Mouse (Mus musculus) lung, postnatal 10 days (tissue): ENCODE data around the gene Ankk1.

Experiments used
- DNase-seq: peaks from one replicate; pipeline ENCODE4 v3.0.0; 2021

The Ankk1 gene

DNA sequence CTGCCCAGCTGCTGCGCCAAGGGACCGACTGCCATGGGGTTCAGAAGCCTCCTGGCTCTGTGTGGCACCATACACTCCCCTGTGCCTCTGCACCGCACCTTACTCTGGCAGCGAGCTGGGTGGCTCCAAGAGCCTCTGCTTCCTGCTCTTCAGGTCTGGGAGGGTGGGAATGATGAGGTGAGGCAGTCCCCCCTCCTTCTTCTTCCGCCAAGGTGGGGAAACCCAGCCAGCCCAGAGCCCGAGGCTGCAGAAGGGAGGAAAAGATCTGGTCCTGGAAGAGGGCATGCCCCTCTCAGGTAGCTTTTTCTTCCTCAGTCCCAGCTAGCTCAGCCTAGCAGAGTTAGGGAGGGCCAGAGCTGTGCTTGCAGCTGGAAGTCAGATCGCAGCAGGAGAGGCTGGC lies at the start of gene Ankk1:
Gene Ankk1 (minus strand): TSS at position 101 of the 400 bp plus-strand sequence.
- no peak for DNase-seq

DNA sequence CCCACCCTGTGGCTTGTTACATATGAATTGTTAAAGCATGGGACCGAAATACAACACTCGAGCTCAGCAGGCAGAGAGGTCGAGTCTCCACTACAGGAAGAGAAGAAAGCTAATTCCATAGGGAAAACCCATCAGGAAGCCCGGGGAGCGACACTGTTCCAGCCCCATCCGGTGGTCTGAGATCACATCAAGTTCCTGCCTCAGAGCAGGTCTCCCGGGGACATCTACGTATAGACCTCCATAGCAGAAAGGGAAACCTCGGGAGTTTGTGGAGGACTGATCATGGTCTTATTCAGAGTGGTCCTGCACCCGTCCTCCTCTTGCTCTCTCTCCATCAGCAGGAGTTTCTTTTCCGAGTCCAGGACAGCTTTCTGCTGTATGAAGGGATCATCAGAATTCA lies 45.3 kb upstream of the Ankk1 start:
- no peak for DNase-seq

DNA sequence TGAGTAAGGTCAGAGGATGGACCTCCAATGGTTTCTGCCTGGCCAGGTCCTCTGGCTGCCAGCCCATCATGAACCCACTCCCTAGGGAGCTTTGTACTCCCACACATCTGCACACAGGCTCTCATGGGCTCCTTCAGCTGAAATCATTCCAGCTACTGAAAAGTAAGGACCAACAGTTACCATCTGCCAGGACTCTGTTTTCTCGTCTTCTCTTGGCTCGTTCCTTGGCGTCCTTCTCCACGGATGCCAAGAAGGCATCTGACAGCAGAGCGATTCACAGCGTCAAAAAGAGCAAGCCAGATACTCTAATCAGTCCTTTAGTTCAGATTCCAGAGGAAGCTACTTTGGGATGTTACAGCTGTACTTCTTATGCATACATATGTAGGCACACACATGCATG lies 44.1 kb upstream of the Ankk1 start:
- peak; percentile 6 for DNase-seq

DNA sequence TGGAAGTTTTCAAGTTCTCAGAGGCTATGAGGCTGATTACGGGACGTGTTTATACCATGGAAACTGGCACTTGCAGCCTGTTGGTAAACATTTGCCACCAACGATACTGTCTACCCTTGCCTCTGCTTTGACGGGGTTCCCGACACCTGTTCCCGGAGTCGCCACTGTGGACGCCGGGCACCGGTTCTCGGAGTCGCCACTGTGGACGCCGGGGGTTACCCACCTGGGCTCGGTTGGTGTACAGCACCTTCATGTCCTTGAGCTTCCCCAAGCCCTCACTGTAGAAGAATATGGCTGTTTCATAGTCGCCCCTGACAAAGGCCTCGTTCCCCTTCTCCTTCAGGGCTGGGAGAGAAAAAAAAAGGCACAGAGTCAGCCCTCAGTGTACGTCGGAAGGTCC lies 43.2 kb upstream of the Ankk1 start:
- no peak for DNase-seq

DNA sequence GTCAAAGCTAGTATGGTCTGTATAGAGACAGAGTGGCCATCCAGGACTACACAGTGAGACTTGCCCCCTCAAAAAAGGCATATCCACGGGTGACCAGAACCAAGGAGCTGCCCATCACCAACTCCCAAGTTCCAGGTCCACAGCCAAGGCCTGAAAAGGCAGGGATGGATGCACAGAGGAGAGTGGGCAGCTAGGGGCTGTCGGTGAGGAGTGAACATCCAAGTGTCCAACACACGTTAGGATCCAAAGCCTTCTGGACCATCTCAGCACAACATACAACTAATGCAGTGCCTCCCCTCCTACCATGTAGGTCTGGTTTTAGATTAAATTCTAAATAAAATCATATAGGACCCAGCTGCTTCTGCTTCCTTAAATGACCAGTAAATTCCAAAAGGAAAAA lies 29.3 kb upstream of the Ankk1 start:
- no peak for DNase-seq

DNA sequence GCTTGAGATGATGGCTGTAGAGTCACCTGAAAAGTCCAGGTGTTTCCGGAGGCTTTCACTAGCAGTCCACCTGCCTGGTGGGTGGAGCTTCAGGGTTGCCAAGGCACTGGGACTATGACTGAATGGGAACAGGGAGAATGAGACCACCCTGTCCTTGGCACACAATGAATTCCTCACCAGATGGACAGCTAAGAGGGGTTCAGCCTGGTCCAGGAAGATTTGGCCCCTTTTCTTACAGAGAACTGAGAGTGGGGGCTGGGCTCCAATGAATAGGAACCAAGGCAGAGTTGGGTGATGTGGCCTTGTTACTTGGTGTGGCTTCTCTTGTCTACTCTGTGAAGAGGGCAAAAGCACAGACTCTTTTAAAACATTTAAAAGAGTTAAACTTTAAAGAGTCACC lies 25.6 kb upstream of the Ankk1 start:
- no peak for DNase-seq

DNA sequence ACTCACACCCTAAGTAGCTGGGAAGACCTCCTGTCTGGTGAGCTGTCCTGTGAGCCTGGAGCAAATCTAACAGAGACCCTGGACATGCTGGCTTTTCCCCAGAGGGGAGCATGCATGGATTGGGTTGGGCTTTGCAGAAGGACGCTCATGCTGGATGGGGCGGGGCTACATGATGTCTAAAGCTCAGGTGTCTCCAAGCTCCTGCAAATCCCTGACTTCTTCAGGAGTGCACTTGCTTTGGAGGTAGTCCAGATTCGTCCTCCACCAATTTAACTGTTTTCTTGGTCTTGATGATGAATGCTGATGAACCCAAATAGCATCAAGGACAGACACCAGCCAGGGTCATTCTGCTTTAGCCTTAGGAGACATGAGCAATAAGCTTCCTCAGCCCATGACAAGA lies 23.7 kb upstream of the Ankk1 start:
- DNase-seq = no peak

DNA sequence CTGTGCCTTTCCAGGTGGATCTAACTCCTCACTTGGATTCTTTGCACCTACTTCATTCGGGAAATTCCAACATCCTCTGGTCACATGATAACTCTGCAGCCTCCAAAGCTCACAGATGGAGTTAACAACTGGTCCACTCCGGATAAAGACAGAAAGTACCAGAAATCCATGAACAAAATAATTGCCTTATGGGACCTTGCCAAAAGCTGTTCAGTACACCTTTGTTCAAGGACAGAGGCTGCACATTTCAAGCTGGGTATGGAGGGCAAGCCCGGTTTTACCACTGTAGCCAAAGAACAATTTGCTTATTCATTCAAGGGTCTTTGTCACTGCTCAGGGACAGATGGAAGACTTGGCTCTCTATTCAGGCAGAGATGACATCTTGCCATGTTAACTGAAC lies 15.8 kb upstream of the Ankk1 start:
- DNase-seq = no peak

DNA sequence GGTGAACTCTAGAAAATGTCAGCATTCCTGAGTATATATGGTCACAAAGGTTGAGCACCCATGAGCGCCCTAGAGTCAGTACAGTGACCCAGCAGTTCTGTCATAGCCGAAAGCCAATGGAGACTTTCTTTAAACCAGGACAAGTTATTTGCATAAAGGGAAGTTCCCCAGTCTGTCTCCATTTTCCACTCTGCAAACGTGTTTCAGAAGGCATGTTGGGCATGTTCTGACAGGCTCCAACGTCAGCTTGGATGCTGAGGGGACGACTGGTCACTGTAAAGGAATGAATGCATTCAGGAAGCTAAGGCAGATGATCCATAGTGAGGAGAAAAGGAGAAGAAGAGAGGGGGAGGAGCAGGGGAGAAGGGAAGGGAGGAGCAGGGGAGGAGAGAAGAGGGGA lies 657 bp upstream of the Ankk1 start:
- no peak for DNase-seq

DNA sequence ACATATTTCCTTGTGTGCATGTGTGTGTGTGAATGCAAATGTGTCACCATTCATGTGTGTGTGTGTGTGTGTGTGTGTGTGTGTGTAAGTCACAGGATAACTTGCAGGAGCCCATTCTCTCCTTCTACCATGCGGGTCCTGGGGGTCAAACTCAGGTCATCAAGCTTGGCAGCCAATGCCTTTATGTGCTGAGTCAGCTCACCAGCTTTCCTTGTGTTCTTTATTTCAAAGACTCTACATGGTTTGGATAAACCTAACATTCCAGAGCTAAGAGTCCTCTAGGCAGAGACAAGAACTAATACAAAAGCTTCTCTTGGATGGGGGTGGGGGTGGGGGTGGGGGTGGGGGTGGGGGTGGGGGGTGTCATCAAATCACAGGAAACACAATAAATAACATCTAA lies 1.2 kb downstream of the Ankk1 start:
- DNase-seq = no peak

DNA sequence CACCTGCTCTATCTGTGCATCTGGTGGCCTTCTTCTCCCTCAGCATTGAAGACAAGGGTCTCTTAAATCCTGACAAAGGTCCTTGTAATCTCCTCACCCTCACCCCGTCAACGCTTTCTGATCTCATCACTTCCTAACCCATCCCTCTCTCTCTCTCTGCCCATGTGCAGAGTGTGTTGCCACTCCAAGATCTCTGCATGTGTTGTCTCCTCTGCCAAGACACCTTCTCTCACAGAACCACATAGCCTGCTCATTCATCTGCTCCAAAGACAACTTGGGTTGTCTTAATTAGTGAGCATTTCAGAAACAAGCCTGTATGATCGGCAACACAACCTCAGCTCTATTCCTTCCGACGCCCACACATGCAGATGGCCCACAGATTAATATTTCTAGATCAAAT lies 3.0 kb downstream of the Ankk1 start:
- DNase-seq = no peak

DNA sequence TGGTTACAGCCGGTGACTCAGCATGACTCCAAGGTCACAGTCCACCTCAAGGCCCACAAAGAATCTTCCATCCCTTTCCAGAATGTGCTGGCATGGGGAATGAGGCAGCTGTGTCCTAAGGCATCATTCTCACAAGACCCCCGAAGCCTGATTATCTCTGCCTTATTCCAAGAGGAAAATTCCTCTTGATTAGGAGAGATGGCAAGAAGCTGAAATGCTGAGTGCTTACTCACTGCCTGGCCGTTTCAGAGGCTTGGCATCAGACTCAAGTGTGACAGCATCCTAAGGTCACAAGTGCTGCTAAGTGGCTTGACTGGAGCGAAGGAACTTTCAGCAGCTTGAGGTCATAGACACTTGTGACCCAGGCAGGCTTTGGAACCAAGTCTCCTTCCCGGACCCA lies 16.2 kb downstream of the Ankk1 start:
- DNase-seq = no peak

DNA sequence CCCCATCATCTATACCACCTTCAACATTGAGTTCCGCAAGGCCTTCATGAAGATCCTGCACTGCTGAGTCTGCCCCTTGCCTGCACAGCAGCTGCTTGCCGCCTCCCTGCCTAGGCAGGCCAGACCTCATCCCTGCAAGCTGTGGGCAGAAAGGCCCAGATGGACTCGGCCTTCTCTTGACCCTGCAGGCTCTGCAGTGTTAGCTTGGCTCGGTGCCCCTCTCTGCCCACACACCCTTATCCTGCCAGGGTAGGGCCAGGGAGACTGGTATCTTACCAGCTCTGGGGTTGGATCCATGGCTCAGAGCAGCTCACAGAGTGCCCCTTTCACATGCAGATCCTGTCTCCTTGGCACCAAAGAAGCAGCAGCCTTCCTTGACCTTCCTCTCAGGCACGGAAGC lies 19.8 kb downstream of the Ankk1 start:
- no peak for DNase-seq

DNA sequence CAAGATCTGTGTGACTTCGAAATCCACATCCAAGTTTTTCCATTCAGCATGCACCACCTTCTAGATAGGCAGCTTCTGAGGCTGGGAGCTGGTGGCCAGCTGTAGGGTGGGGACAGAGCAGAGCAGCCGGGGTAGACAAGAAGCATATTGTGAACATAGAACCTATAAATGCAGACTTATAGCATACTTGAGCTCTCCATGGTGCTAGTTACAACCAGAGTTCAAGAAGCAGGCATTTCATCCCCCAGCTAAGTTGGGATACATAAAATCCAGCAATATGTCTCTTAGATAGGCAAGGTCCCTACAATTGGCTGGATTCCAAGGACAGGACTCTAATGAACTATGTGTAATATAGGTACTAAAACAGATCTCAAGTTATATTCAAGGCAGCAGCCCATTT lies 23.1 kb downstream of the Ankk1 start:
- DNase-seq = no peak

DNA sequence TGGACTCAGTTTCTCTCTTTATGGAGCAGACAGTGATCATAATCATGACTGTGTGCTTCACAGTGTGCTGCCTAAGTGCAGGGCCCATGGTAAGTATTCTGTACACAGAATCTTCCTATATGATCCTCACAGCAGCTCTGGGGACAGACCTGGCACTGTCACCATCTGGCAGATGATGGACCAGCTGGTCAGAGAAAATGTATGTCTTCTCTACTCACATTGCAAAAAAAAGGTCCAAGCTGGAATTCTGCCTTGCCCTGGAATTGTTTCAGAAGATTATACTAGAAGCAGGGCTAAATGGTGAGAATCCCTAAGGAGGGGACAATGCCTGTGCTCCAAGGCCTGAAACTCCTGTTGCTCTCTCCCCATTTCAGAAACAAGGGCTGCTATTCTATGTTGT lies 30.8 kb downstream of the Ankk1 start:
- no peak for DNase-seq

DNA sequence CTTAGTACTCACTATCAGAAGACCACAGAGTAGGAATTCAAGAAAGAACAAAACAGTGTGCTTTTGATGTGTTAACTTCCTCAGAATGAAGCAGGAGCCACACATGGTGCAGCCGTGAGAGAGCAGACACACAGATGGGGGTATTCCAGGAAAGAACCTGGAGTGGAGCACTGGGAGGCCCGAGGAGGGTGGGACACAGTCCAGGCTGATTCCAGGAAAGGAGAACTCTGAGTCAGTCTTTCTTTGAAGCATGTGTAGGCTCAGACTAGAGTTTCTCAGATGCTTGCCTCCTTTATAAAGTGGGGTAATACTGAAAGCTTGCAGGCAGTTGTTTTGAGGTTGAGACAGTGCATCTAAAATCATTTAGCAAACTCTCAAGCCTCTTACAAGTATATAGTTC lies 34.6 kb downstream of the Ankk1 start:
- no peak for DNase-seq

DNA sequence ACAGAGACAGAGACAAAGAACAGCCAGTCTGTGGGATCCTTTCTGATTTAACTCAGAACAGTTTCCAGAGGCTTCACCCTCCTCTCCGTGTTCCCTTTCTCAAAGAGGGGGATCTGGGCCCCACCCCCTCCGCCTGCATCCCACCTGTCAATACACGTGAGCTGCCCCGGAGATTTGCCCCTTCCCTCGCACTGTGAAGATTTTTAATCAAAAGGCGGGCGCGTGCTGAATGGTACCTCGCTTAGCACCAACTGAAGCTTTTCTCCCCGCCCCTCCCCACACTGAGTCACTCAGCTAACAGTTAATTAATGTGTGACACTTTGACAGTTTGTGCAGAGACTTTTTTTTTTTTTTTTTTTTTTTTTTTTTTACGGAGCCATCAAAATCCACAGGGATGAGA lies 40.7 kb downstream of the Ankk1 start:
- DNase-seq = peak; percentile 54

DNA sequence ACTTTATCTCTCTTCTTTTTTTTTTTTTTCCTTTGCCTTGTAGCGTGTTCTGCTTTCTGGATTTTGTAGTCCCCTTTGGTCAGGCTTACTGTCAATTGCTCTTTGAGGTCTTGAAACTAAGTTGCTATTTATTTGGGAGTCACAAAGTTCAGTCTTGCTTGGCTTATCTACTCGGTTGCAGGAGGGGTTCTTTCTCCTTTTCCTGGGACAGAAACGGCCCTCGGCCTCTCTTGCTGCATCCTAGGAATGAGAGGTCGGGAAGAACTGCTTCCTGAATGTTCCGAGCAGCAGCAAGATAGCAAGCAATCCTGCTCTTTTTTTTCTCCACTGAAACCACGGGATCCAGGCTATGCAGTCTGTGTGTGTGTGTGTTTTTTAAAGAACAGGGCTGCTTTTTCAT lies 41.5 kb downstream of the Ankk1 start:
- no peak for DNase-seq

DNA sequence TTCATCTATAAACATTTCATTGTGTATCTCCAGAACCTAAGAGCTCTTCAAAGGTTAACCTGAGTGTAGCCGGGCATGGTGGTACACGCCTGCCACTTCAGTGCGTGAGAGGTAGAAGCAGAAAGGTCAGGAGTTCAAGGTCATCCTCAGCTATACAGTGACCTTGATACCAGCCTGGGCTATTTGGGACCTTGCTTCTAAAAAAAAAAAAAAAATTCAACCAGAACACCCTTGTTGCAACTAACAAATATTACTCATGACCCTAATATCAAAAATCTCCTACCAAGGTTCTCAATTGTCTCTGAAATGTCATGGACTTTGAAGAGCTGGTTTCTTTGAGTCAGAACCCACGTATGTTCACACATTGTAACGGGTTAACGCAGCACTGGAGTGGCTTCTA lies 42.0 kb downstream of the Ankk1 start:
- no peak for DNase-seq

DNA sequence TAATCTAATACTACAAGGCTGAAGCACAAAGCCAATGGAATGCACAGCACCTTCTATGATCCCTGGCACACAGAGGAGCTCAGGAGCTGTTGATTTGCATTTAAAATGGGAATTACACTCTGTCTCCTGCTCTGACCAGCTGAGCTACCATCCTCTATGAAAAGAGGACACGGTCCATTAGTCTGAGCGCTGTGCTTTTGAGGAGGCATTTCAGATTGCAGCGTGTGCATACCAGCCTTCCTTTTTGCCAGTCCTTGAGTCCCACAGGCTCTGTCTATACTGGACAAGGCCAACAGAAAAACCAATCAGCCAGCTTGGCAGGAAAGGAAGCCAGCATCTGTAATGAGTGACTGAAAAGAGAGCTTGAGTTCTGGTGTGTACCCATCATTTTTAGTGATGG lies 42.8 kb downstream of the Ankk1 start:
- no peak for DNase-seq

DNA sequence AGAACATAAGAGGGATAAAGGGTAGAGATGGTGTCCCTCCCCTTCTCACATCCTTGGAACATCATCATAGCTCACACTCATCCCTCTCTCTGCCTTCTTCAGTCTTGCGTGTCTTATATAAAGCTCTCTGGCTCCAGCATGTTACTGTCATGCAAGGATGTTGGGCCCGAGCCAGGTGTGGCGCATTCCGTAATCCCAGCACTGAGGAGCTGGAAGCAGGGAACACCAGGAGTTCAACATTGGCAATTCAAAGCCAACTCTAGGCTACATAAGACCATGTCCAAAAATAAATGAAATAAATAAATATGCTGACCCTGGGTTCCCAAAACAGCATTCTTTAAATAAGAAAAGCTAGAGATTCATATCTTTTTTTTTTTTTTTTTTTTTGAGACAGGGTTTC lies 46.9 kb downstream of the Ankk1 start:
- no peak for DNase-seq

DNA sequence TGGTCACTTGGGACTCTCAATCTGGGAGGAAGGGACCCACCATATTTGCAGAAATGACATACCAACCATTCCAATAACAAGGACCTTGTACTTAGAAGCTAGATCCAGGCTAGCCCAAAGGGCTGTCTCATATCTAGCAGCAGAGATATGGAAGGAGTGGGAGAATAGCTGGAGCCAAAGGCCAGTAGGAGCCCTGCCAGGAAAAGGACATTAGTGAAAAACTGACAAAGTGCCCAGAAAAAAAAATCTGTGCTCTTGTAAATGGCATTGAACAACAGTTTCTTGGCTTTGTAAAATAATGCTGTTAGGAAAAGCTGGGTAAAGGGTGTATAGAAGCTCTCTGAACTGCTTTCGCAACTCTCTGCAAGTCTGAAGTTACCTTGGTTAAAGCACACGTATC lies 52.9 kb downstream of the Ankk1 start:
- no peak for DNase-seq

DNA sequence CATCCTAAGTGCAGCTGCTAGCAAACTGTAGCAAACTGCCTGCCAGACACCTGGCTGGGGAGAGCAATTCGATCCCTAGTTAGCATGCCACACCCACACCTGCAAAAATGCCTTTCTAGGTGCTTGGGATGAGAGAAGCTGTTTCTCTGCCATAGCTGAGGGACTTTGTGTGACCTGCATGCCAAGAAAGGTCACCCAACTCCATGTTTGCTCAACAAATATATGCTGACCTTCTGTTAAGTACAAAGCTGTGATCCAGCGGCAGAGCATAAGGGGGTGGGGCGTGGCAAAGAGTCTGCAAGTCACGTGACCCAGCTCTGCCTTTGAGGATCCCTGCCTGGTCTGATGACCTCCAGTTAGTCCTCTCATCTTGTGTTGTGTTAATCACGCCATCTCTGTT lies 61.1 kb downstream of the Ankk1 start:
- DNase-seq = peak; percentile 21
